Mouse (Mus musculus) adrenal gland, adult (tissue): ENCODE data around the gene Zfp296.
"Not testable (repeated sequence)": the region's sequence is repeated elsewhere in the genome, so short reads cannot be mapped to it uniquely, and the experiment has no call there.

Experiments
- DNase-seq, 2 experiments: peaks; one replicate each; pipeline ENCODE4 v3.0.0; 2022 to 2023; ENCODE audit warnings: low spot score in 1 of 2; ENCODE audit not compliant: inconsistent age in 2 of 2

Gene Zfp296

DNA sequence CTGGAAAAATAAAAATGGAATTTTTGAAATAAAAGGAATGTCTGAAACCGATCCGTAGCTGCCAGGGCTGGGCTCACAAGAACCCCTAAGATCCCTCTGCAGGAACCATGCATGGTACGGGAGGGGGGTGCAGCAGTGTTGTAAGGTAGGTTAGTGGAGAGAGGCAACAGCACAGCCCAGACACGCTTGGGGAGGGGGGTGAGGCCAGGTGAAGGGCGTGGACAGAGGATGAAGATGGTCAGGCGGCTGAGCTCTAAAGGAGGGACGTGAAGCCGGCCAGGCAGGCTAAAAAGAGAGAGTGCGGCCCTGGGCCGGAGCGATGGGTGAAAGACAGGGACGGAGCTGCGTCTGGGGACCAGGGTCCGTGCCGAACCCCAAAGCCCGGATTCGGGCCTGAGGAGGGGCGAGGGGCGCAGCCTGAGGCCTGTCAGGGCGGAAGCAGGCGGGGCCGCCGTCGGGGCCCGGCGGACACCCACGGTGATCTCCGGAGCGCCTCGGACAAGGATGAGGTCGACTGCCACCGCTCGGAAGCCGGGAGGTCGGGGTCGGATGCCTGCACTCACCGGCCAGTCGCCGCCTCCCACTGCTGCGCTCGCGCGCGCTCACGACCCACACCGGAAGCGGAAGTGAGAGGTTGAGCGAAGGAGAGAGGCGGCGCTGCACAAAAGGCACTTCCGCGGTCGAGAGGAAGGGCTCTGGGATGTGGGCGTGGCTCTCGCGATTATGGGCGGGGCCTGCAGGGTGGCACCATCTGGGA is 26.9 kb downstream of the Zfp296 start, which contains the start of gene Clasrp:
TSS of gene Clasrp (minus strand) at position 638 of the 757 bp plus-strand sequence.
- DNase-seq, result peak; percentile 97 to 99

DNA sequence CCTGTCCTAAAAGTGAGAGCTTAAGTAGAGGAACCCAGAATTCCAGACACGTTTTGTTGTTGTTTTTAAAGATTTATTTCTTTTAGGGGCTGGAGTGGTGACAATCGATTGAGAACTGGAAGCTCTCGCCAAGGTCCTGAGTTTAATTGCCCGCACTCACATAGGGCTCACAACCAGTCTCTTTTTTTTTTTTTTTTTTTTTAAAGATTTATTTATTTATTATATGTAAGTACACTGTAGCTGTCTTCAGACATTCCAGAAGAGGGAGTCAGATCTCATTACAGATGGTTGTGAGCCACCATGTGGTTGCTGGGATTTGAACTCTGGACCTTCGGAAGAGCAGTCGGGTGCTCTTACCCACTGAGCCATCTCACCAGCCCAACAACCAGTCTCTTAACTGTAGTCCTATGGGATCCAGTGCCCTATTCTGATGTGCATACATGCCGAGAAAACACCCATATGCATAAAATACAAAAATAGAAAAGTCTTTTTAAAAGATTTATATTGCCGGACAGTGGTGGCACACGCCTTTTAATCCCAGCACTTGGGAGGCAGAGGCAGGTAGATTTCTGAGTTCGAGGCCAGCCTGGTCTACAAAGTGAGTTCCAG is 27.6 kb downstream of the Zfp296 start:
- DNase-seq, result not testable (repeated sequence)

DNA sequence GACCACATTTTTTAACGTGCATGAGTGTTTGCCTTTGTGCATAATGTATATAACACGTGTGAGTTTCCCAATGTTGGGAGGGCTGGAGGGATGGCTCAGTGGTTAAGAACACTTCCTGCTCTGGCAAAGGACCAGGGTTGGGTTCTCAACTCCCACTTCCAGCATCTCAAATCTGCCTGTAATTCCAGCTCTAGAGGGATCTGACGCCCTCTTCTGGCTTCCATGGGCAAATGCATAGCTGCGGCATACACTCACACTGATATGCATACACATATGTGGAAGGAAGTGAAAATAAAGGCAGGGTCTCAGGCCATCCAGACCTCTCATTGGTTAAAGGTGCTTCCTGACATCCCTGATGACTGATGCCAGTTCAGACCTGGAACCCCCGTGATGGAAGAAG is 30.2 kb downstream of the Zfp296 start:
- no peak for DNase-seq

DNA sequence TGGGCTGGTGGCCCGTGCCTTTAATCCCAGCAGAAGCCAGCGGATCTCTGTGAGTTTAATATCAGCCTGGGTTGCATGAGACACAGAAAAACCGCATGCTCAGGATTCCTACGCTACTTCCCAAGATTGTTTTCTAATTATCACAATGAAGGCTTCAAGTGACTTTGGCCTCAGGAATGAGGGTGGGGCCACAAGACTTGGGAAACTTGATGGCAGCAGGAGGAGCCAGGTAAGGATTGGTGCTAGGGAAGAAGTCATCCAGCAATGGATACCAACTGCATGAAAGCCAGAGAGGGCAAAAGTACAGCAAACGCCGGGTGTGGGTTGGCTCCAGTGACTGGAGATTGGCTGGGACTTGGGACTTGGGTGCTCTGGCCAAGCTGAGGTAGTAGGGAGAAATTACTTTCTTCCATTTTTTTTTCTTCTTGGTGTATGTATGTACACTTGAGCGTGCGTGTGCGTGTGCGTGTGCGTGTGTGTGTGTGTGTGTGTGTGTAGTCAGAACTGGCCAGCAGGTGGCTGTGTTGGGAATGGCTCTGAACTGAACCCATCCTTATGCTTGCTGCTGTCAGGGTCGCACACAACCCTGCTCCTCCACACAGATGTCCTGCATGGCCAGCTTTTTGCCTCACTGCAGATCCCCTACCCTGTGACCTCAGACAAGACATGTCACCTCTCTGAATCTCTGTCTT is 32.7 kb downstream of the Zfp296 start:
- DNase-seq, result peak in 1 of 2 experiments; percentile 45

DNA sequence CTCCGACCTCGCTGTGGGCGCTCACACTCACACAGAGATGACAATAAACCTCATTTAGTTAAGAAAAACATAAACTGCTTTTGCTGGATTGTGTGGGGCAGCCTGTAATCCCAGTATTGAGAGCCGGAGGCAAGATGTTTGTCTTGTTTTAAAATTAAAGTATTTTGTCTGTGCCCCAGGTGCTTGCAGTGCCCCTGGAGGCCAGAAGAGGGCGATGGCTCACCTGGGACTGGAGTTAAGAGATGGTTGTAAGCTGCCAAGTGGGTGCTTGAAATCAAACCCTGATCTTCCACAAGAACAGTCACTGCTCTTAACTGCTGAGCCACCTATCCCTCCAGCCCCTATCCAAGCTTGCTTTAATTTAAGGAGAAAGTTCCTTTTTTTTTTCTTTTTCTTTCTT is 33.9 kb downstream of the Zfp296 start:
- DNase-seq, result no peak

DNA sequence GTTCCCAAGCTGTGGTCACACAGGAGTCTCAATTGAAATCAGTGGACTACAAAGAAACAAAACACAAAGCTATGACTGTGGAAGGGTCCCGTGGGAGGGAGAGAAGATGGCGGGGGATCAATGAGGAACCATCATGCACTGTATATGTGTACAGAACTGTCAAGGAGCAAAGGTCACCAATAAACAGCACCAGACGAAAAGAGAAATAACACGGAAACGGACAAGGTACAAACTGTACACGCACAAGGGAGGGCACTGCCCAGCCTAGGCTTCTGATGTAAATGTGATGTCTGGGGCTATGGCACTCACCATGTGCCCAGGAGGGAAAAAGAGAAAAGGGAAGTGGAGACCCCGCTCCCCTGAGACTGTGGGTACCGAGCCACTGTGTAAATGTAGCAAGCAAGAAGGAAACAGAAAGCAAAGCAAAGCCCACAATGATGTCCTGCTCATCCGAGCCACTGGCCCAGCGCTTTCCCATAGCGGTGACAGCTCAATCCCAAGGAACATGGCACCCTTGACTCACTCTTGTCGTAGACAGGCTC is 38.0 kb downstream of the Zfp296 start:
- no peak for DNase-seq

DNA sequence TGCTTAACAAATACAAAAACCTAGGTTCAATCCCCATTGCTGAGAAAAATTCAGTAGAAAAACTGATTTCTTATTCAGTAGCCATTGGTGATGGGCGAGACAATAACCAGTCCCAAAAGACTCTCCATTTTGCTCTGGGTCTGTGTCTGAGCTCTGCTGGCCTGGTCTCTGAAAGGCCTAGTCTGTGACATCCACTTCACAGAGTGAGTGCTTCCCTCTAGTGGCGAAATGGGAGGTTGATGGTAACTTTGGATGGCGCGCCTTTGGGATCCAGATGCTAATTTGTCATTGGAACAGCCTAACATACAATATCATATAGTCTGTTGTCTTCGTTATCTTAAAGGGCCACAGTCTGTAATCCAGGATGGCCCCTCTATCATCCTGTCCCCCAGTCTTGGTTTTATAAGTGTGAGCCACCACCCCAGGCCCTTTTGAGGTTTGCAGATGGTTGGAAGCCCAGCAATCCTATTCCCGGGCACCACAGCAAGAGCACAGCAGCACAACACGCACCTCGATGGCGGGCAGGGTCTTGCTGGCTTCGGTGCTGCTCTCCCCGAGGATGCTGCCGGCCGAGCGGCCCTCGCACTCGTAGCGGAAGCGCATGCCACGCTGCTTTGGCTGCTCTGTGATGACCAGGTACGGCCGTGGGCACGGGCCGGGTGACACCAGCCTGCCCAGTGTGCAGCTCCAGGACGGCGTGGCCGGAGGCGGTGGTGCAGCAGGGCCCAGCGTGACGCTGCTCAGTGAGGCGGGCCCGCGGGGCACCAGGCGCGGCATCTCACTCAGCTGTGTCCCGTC is 42.1 kb downstream of the Zfp296 start:
- DNase-seq, result peak; percentile 72 to 93

DNA sequence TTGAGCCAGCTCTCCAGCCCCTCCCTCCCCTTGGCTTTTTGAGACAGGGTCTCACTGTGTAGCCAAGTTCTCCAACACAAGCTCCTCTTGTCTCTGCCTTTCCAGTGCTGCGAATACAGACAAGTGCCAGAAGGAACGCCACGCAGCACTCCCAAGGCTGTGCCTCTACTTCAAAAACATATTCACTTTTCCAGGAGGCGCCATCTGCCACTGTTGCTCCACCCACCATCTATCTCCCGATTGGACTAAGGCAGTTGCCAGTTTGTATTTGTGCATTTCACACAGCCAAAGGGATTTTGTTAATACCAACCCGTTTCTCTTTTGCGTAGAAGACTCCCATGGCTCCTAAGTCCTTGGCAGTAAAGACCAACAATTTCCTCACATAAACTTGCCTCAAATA is 43.7 kb downstream of the Zfp296 start:
- no peak for DNase-seq

DNA sequence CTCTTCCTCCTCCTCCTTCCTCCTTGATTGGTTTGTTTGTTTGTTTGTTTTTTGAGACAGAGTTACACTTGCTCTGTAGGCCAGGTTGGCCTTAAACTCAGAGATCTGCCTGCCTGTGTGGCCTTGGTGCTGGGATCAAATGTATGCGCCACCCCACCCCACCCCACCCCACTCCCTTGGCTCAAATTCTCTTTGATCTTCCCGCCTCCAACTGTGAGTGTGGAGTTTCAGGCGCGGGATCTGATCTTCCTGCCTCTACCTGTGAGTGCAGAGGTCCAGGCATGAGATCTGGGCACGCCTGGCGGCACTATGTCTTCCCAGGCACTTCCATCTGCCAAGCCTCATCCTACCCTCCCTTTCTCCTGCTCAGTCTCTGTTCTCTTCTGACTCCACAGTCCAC is 45.2 kb downstream of the Zfp296 start:
- DNase-seq, result no peak

DNA sequence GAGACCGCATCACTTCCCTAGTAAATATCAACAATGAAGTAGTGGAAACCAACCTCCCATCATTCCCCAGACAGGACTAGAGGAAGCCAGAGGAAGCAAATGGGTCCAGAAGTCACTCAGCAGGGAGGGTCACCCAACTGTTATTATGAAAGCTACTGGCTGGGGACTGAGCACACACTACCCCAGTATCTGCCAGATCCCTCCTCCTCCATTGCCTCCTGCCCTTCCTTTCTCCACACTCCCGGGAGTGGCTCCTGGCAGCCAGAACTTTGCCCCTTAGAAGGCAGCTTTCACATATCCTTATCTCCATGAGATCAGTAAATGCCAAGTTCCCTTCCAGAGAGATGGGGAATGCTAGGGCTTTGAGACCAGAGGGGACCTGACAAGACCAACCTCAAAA is 46.3 kb downstream of the Zfp296 start:
- DNase-seq, result no peak

DNA sequence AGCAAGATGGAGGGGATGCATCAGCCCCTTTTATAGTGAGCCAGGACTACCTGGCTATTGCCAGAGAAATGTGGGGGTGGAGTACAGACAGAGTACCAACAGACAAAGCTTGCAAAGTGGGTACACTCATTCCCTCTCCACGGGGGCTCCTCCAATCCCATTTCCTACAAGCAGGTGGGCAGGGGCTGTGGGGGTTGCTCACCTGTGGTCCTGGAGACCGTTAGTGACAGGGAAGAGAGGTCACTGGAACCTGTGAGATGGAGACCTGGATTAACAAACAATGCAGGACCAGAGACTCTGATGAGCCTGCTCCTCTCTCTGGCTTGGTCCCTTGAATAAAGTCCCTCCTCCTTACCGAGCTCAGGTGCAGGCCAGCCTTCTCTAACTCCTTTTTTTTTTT is 50.6 kb downstream of the Zfp296 start:
- peak; percentile 51 to 65 for DNase-seq

DNA sequence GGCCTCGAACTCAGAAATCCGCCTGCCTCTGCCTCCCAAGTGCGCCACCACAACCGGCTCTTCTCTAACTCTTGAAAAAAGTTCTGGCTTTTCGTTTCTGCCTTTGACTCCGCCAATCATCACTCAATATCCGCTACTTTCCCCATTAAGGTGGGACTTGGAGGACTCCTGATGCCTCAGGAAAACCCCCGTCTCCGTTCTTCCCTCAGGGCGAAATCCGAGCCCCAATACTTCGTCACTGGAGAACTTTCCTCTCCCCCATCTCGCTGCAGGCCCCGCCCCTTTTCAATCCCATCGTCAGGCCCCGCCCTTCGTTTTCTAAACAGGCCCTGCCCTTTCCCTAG is 51.1 kb downstream of the Zfp296 start:
- no peak for DNase-seq

DNA sequence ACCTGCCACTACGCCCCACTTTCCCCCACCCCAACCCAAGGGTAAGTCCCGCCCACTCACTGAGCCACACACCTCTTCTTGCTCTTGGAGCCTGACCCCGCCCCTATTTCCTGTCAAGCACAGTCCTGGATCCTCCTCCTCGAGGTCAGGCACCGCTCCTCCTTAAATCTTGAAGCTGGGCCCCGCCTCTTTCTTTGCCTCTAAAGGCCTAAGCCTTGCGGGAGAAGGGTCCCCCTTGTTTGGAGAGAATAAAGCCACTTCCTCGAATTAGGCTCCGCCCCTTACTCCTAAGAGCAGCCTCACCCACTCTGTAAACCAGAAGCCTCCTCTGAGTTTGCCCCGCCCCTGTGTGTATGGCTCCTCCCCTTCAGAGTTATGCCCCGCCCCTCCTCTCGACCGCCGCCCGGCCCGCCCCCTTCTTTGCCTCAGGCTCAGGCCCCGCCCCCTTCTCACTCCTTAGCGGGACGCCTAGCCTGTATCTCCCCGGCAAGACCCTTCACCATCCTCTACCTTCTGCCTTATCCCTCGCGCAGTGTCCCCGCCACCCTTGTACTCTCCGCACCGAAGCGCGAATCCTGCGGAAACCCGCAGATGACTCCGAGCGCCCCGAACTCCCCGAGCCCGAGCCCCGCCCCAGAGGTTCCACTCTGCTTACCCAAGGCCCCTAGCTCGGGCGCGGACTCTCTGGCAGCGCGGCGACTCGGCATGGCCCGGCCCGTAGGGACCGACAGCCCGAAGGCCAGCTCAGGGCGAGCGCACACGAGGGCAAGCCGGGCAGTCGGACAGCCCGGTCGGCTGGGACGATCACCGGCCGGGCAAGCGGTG is 51.7 kb downstream of the Zfp296 start:
- DNase-seq, result peak; percentile 98 to 99

DNA sequence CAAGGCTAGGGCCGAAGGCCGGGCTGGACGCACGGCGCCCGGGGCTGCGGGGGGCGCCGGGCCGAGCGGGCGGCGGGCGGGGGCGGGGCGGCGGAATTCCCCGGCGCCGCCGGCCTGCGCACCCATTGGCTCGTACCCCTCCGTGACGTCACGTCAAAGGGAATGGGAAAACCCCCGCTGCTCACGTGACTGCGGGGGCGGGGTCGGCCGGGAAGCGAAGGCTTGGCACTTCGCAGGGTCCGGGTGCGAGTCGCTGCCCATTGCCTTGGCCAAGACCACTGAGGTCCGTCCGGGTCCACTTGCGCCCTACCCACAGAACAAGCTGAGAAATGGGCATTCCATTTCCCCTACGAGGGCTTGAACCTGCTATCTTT is 52.3 kb downstream of the Zfp296 start, which contains the start of gene Relb:
TSS of gene Relb (minus strand) at position 78 of the 374 bp plus-strand sequence.
- peak; percentile 94 to 97 for DNase-seq
